Mouse (Mus musculus) urinary bladder, postnatal 10 days (tissue): Measurements from ENCODE around the gene Ankrd11.

Source experiments
- DNase-seq: peaks from one replicate; pipeline ENCODE4 v3.0.0; 2022; ENCODE audit warnings: low spot score

Gene Ankrd11

GRCm38 (mm10) chr8:122925939-122926722, 115.9 kb downstream of the Ankrd11 start:
- no peak for DNase-seq

- DNase-seq: no peak
These were observed 118.0 kb downstream of the Ankrd11 start for GRCm38 (mm10) chr8:122924091-122924490.

DNA sequence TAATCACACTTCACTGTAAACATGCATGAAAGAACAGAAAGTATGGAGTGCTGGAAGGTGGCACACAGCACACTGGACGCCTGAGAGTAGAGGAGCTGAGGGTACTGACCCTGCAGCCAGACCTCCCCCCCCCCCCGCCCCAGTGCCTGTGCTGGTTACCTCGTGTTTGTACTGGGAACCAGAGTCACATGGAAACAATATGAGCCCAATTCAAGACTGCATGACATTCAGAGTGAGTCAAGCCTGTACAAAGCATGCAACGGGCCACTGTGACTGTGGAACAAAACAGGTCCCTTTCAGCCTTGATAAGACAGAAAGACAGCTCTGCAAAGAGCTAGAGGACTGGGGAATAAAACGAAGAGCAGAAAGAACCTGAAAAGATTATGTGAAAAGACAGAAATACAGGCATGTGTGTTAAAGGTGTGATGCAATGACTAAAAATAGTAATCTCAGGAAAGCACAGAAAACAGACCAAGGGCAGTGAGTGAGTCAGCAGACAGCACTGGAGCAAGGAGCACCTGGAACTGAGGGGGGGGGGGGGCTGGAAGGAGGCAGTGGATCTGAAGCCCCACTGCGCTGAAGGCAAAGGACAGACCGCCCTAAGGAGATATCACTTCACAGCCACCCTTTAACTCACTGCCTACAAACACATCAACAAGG, 118.5 kb downstream of the Ankrd11 start:
- DNase-seq: no peak

- DNase-seq: no peak
These were observed 119.1 kb downstream of the Ankrd11 start for GRCm38 (mm10) chr8:122922945-122923344.

DNA sequence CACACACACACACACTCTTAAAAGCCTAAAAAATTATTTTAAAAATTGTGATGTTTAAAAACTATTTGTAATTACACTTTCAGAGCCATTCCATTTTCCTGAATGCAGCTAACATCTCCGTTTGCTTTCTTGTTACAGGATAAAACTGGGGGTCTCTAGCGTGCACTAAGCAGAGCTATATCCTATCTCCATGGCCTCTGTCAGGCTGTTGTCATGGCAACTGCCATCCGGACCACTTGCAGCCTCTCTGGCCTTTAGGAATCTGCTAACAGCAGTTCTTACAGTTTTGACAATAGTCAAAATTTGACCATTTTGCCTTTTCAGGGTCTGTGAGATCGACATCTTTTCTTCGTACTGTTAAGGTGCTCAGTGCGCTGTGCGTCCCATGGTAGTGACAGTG, 121.2 kb downstream of the Ankrd11 start:
- DNase-seq: no peak

DNA sequence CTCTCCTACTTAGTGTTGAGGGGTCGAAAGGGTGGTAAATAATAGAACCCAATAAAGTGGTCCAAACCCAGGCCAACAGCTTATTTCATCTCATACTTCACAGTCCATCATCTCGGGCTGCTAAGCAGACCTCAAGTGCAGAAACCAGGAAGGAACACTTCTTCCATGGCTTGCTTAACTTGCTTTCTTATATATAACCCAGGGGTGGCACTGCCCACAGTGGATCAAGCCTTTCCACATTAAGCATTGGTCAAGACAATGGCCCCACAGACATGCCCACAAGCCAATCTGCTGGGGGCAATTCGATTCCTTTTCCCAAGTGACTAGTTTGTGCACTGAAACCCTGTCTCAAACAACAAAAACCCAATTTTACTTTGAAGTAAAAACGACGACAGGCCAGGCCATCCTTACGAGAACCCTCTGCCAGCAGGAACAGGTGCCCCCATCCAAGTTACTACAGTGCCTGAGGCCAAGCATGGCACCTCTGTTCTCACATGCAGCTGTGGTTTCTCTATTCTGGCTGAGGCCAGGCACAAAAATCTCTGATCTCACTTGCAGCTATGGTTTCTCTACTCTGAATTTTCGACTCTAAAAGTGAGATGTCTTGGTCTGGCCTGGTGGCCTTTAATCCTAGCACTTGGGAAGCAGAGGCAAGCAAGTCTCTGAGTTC, 123.5 kb downstream of the Ankrd11 start:
- no peak for DNase-seq

GRCm38 (mm10) chr8:122917531-122918392, 124.3 kb downstream of the Ankrd11 start:
- DNase-seq: no peak

DNA sequence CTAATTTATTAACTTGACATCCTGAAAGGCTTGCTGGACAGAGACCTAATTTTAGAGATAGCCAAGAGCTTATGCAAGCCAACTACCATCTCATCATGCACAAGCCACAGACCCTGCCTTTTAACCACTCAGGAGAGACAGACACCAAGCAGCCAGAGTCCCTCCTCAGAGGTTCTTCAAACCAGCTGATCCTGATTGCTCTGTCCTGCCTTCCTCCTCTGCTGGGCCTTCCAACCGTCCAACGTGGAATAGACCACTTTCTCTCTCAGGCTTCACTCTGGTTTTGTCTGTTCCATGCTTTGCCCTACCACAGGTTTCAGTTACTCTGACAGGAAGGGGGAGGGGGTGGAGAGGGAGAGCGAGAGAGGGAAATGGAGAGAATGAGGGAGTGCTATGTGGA, 125.3 kb downstream of the Ankrd11 start:
- no peak for DNase-seq

DNA sequence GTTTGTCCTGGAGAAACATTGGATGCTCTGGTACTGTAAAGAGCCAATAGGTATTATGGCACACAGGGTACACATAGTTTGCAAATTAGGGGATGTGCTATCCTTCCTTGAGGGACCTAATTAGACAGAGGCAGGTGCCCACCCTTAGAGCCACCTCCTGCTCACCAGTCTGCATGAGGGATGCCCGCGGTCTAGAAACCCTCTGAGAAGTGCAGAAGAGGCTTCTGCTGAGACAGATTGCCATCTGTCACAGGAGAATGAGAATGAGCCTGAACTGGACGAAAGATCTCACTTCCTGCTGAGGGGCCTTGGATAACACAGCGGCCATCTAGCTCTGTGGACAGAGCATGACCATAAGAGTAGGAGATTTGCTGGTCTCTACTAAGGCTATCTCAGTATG, 129.2 kb downstream of the Ankrd11 start:
- DNase-seq: no peak

GRCm38 (mm10) chr8:122912150-122912549, 129.9 kb downstream of the Ankrd11 start:
- no peak for DNase-seq

- peak; percentile 64 for DNase-seq
These were observed 135.5 kb downstream of the Ankrd11 start for GRCm38 (mm10) chr8:122906463-122907021.

- DNase-seq: no peak
These were observed 136.7 kb downstream of the Ankrd11 start for GRCm38 (mm10) chr8:122905346-122905745.

- DNase-seq: no peak
These were observed 137.6 kb downstream of the Ankrd11 start for GRCm38 (mm10) chr8:122904496-122904895.

- no peak for DNase-seq
These were observed 139.1 kb downstream of the Ankrd11 start for GRCm38 (mm10) chr8:122903002-122903401.

GRCm38 (mm10) chr8:122902581-122902980, 139.5 kb downstream of the Ankrd11 start:
- DNase-seq: no peak

DNA sequence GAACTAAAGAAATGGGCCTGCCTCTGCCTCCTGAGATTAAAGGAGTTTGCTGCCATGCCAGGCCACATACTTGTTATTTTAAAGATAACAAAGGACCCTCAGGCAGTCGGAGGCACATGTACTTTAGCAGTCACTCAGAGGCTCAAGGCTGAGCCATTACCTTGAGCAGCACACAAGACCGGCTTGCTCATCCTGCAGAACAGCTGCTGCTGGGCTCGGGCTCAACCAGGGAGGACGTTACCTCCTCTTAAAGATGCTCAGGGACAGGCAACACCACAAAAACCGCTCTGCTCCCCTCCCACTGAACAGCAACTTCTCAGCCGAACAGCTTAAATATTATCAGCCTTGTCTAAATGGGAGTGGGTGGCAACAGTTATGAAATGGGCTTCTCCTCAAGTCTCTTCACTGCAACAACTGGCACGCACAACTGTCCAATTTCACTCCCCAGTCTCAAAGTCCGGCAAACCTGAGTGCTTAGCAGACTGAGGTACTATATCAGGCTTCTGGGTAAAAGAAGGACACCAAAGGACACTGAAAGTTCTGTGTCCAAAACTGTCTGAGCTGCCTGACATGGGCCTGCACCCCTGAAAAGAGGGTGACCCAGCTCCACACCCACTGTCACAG, 140.1 kb downstream of the Ankrd11 start:
- no peak for DNase-seq

- no peak for DNase-seq
These were observed 140.6 kb downstream of the Ankrd11 start for GRCm38 (mm10) chr8:122901476-122901875.

DNA sequence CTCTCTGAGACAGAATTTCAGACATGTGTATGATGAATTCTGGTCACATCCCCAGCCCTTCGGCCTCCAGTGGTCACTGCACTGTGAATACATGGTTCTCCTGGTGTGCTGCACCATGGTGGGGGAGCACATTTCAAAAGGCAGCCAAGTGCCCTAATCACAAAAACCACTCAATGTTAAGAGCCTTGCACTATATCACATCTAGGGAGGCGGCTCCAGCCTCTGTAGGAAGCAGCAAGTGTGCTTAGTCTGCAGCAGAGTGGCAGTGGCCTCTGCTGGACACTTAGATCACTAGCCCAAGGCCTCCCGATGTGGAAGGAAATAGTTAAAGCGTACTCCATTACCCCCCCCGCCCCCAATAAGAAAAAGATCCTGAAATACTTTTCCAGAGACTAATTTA, 143.0 kb downstream of the Ankrd11 start:
- DNase-seq: no peak

GRCm38 (mm10) chr8:122898473-122898872, 143.6 kb downstream of the Ankrd11 start:
- no peak for DNase-seq

- DNase-seq: no peak
These were observed 144.1 kb downstream of the Ankrd11 start for GRCm38 (mm10) chr8:122898018-122898417.

GRCm38 (mm10) chr8:122897200-122897599, 144.9 kb downstream of the Ankrd11 start:
- DNase-seq: no peak
